Mouse (Mus musculus): Measurements from ENCODE around the gene Mylk. TPM values are rescaled to one million over a fixed set of nuclear protein-coding genes. Genes with fewer than 3 reads are reported as not detected.

The Mylk gene
- total RNA-seq, 2 experiments from 2014 or later: 39.2 to 51.6 TPM

Other genes starting within 250 kb of the Mylk start
- 10 to 100 TPM; 22.6 to 24.6 TPM for gene Kalrn, start 171.7 kb upstream of the Mylk start, total RNA-seq (2021)
- gene Ropn1, start 95.3 kb upstream of the Mylk start, total RNA-seq (2021): not detected
- 1 to 10 TPM; 6.5 to 7.2 TPM for gene Ccdc14, start 54.6 kb upstream of the Mylk start, total RNA-seq (2021)